Mouse (Mus musculus) myocyte (in vitro differentiated cells): Measurements from ENCODE around the gene Sun2.

Experiments used
- POLR2A ChIP-seq: IDR thresholded peaks from one replicate; pipeline ENCODE4 v1.6.1; 2011; ENCODE audit warnings: low read depth, mild to moderate bottlenecking, control low read depth, moderate library complexity; ENCODE audit not compliant: insufficient read length
- POLR2AphosphoS2 ChIP-seq: IDR thresholded peaks from one replicate; pipeline ENCODE4 v1.6.1; 2011; ENCODE audit warnings: low read depth, control low read depth; ENCODE audit not compliant: insufficient read length
- USF1 ChIP-seq: IDR thresholded peaks from one replicate; pipeline ENCODE4 v1.6.1; 2011; ENCODE audit warnings: low read depth, mild to moderate bottlenecking, control low read depth, moderate library complexity

GRCm38 (mm10) chr15:79734311-79734710 is 8.0 kb downstream of the Sun2 start:
- TF ChIP-seq USF1 (no peak), POLR2A (no peak), POLR2AphosphoS2 (no peak)
